Mouse (Mus musculus) heart, embryonic 16.5 days (tissue): ENCODE measurements at regions not wholly inside any gene's neighbourhood (a gene's known extent, or its start where the extent isn't known, plus 50 kb on each side); places are given as distances from the start of the nearest gene placed in this dataset.

Source experiments
- ATAC-seq: fragments of 200-750 bp; cut with Nextera tagmentation; replicated peaks from 2 replicates; pipeline ENCODE4 v1.8.0; 2017; ENCODE audit warnings: moderate number of reproducible peaks; ENCODE audit not compliant: insufficient read depth, low FRiP score; ENCODE audit errors: extremely low read depth
- H3K27ac ChIP-seq: fragments of 300-500 bp; sonication (generic); 2 replicates; pipeline ENCODE4 v1.5.1; 2014; ENCODE audit warnings: mild to moderate bottlenecking, low read length, control low read depth, moderate library complexity
- H3K27me3 ChIP-seq: fragments of 300-500 bp; sonication (generic); 2 replicates; pipeline ENCODE4 v1.6.1; 2014; ENCODE audit warnings: low read length, mixed read lengths; ENCODE audit not compliant: control insufficient read depth, insufficient read depth
- H3K36me3 ChIP-seq: fragments of 300-500 bp; sonication (generic); 2 replicates; pipeline ENCODE4 v1.6.1; 2014; ENCODE audit not compliant: control insufficient read depth, insufficient read depth
- H3K4me1 ChIP-seq: fragments of 300-500 bp; sonication (generic); 2 replicates; pipeline ENCODE4 v1.6.1; 2014; ENCODE audit warnings: low read length, mixed read lengths; ENCODE audit not compliant: control insufficient read depth, insufficient read depth
- H3K4me2 ChIP-seq: fragments of 300-500 bp; sonication (generic); 2 replicates; pipeline ENCODE4 v1.6.1; 2014; ENCODE audit warnings: low read depth, mild to moderate bottlenecking, control low read depth, low read length
- H3K4me3 ChIP-seq: fragments of 300-500 bp; sonication (generic); 2 replicates; pipeline ENCODE4 v1.5.1; 2014; ENCODE audit warnings: mild to moderate bottlenecking, control low read depth, low read length
- H3K9ac ChIP-seq: fragments of 300-500 bp; sonication (generic); 2 replicates; pipeline ENCODE4 v1.6.1; 2014; ENCODE audit warnings: low read length, control low read depth
- H3K9me3 ChIP-seq: fragments of 300-500 bp; sonication (generic); replicated peaks from 2 replicates; pipeline ENCODE4 v1.6.1; 2016; ENCODE audit warnings: low read length; ENCODE audit not compliant: control insufficient read depth
- WGBS: fragments of 180-500 bp; shearing (Covaris S2); extraction: QIAGEN DNeasy Blood & Tissue Kit; methylation state at CpG from one replicate; pipeline ENCODE4 v1.1.7; 2014; 5-methylcytosine and 5-hydroxymethylcytosine counted together

GRCm38 (mm10) chr4:39926021-39926591 lies 216.8 kb upstream of the Aco1 start:
- Histone ChIP-seq H3K4me3 (no peak overlapping the region), H3K27me3 (no peaks in the 10 kb centered on the region), H3K9ac (no peak overlapping the region), H3K27ac (no peak overlapping the region), H3K9me3 (no peaks in the 10 kb centered on the region), H3K4me2 (no peak overlapping the region), H3K36me3 (no peaks in the 10 kb centered on the region), H3K4me1 (no peaks in the 10 kb centered on the region)
- no peak for ATAC-seq
- 75% methylated on average over 3 of the region's 3 CpGs for WGBS

GRCm38 (mm10) chr4:39926594-39926993 lies 216.3 kb upstream of the Aco1 start:
- H3K36me3 ChIP-seq = no peaks in the 10 kb centered on the region
- H3K4me1 ChIP-seq = no peaks in the 10 kb centered on the region
- no peak overlapping the region for H3K4me2 ChIP-seq
- H3K4me3 ChIP-seq = no peak overlapping the region
- H3K27me3 ChIP-seq = no peaks in the 10 kb centered on the region
- H3K9ac ChIP-seq = no peak overlapping the region
- H3K27ac ChIP-seq = no peak overlapping the region
- WGBS = 93% methylated on average over 7 of the region's 7 CpGs
- ATAC-seq = no peak
- H3K9me3 ChIP-seq = no peaks in the 10 kb centered on the region

GRCm38 (mm10) chr4:39928491-39928890 lies 214.4 kb upstream of the Aco1 start:
- Histone ChIP-seq H3K9ac (no peak overlapping the region), H3K4me2 (no peak overlapping the region), H3K4me3 (no peak overlapping the region), H3K27ac (no peak overlapping the region), H3K9me3 (no peaks in the 10 kb centered on the region), H3K4me1 (no peaks in the 10 kb centered on the region), H3K36me3 (no peaks in the 10 kb centered on the region), H3K27me3 (no peaks in the 10 kb centered on the region)
- ATAC-seq = no peak
- WGBS = 64% methylated on average over 2 of the region's 2 CpGs

GRCm38 (mm10) chr4:39934025-39934708 lies 208.7 kb upstream of the Aco1 start:
- no peak for ATAC-seq
- 83% methylated on average over 12 of the region's 12 CpGs for WGBS
- H3K27me3 ChIP-seq = no peaks in the 10 kb centered on the region
- no peak overlapping the region for H3K4me3 ChIP-seq
- no peaks in the 10 kb centered on the region for H3K4me1 ChIP-seq
- no peaks in the 10 kb centered on the region for H3K36me3 ChIP-seq
- no peaks in the 10 kb centered on the region for H3K9me3 ChIP-seq
- H3K27ac ChIP-seq = no peak overlapping the region
- no peak overlapping the region for H3K4me2 ChIP-seq
- H3K9ac ChIP-seq = no peak overlapping the region

GRCm38 (mm10) chr4:39958687-39959086 lies 184.2 kb upstream of the Aco1 start:
- Histone ChIP-seq H3K36me3 (no peaks in the 10 kb centered on the region), H3K9me3 (no peaks in the 10 kb centered on the region), H3K4me1 (no peaks in the 10 kb centered on the region), H3K4me2 (no peak overlapping the region), H3K4me3 (no peak overlapping the region), H3K9ac (no peak overlapping the region), H3K27me3 (no peaks in the 10 kb centered on the region), H3K27ac (no peak overlapping the region)
- WGBS = 86% methylated on average over 3 of the region's 3 CpGs
- ATAC-seq = no peak

GRCm38 (mm10) chr4:39967938-39968337 lies 174.9 kb upstream of the Aco1 start:
- no peak for ATAC-seq
- no peak overlapping the region for H3K27ac ChIP-seq
- 73% methylated on average over 3 of the region's 3 CpGs for WGBS
- H3K36me3 ChIP-seq = no peaks in the 10 kb centered on the region
- no peak overlapping the region for H3K4me2 ChIP-seq
- no peaks in the 10 kb centered on the region for H3K27me3 ChIP-seq
- H3K4me3 ChIP-seq = no peak overlapping the region
- no peak overlapping the region for H3K9ac ChIP-seq
- no peaks in the 10 kb centered on the region for H3K4me1 ChIP-seq
- H3K9me3 ChIP-seq = no peaks in the 10 kb centered on the region

GRCm38 (mm10) chr4:39991358-39991757 lies 151.5 kb upstream of the Aco1 start:
- no peaks in the 10 kb centered on the region for H3K27me3 ChIP-seq
- no peaks in the 10 kb centered on the region for H3K4me1 ChIP-seq
- H3K36me3 ChIP-seq = no peaks in the 10 kb centered on the region
- no peak overlapping the region for H3K9ac ChIP-seq
- H3K4me3 ChIP-seq = no peak overlapping the region
- WGBS = 60% methylated on average over 6 of the region's 6 CpGs
- no peak overlapping the region for H3K4me2 ChIP-seq
- no peak for ATAC-seq
- H3K27ac ChIP-seq = no peak overlapping the region
- H3K9me3 ChIP-seq = no peaks in the 10 kb centered on the region

- no peaks in the 10 kb centered on the region for H3K9me3 ChIP-seq
- no peak overlapping the region for H3K27ac ChIP-seq
- H3K27me3 ChIP-seq = no peaks in the 10 kb centered on the region
- H3K4me1 ChIP-seq = no peaks in the 10 kb centered on the region
- H3K4me3 ChIP-seq = no peak overlapping the region
- H3K4me2 ChIP-seq = no peak overlapping the region
- no peaks in the 10 kb centered on the region for H3K36me3 ChIP-seq
- H3K9ac ChIP-seq = no peak overlapping the region
- ATAC-seq = no peak
- 84% methylated on average over 2 of the region's 2 CpGs for WGBS
Measured at GRCm38 (mm10) chr4:39991851-39992250, 151.0 kb upstream of the Aco1 start.

GRCm38 (mm10) chr4:39998771-39999422 lies 144.0 kb upstream of the Aco1 start:
- Histone ChIP-seq H3K36me3 (no peaks in the 10 kb centered on the region), H3K9me3 (no peaks in the 10 kb centered on the region), H3K27me3 (no peaks in the 10 kb centered on the region), H3K27ac (no peak overlapping the region), H3K4me1 (no peaks in the 10 kb centered on the region), H3K4me2 (no peak overlapping the region), H3K9ac (no peak overlapping the region), H3K4me3 (no peak overlapping the region)
- 67% methylated on average over 5 of the region's 5 CpGs for WGBS
- no peak for ATAC-seq
